Mouse (Mus musculus) heart, embryonic 14.5 days (tissue): ENCODE results near the gene Mrpl37. TPM values are rescaled to one million over a fixed set of nuclear protein-coding genes. Genes with fewer than 3 reads are reported as not detected.
A peak's percentile ranks its signal among the peaks of the same experiment; 100 is the strongest.
"Not testable (repeated sequence)": the region's sequence is repeated elsewhere in the genome, so short reads cannot be mapped to it uniquely, and the experiment has no call there.

Experiments used
- ATAC-seq: fragments of 200-750 bp; cut with Nextera tagmentation; 2 replicates; pipeline ENCODE4 v1.8.0; 2017; ENCODE audit warnings: low read depth, moderate TSS enrichment; ENCODE audit not compliant: insufficient number of reproducible peaks, insufficient read depth, low FRiP score
- H3K27ac ChIP-seq, 2 experiments: fragments of 200-500 bp in 1 of 2; fragments of 300-500 bp in 1 of 2; sonication (generic) in 1 of 2; replicated peaks in 1 of 2; 2 replicates each; pipeline ENCODE4 v1.5.1; 2012 to 2014; ENCODE audit warnings: low read depth in 2 of 2, low read length in 2 of 2, control low read depth in 1 of 2, mild to moderate bottlenecking in 1 of 2, mixed read lengths in 1 of 2; ENCODE audit not compliant: control insufficient read depth in 1 of 2, insufficient read depth in 1 of 2
- H3K27me3 ChIP-seq: fragments of 300-500 bp; sonication (generic); 2 replicates; pipeline ENCODE4 v1.6.1; 2014; ENCODE audit warnings: mild to moderate bottlenecking, low read length, control low read depth; ENCODE audit not compliant: control insufficient read depth, insufficient read depth
- H3K36me3 ChIP-seq: fragments of 300-500 bp; sonication (generic); 2 replicates; pipeline ENCODE4 v1.6.1; 2014; ENCODE audit warnings: mild to moderate bottlenecking, control low read depth, low read length, mixed read lengths; ENCODE audit not compliant: control insufficient read depth, insufficient read depth
- H3K4me1 ChIP-seq, 2 experiments: fragments of 200-500 bp in 1 of 2; fragments of 300-500 bp in 1 of 2; sonication (generic) in 1 of 2; 2 replicates each; pipeline ENCODE4 v1.6.1; 2012 to 2014; ENCODE audit warnings: low read length in 2 of 2, control low read depth in 1 of 2, mixed read lengths in 1 of 2; ENCODE audit not compliant: control insufficient read depth in 2 of 2, insufficient read depth in 2 of 2
- H3K4me2 ChIP-seq: fragments of 300-500 bp; sonication (generic); 2 replicates; pipeline ENCODE4 v1.6.1; 2014; ENCODE audit warnings: mild to moderate bottlenecking, low read length
- H3K4me3 ChIP-seq, 2 experiments: fragments of 200-500 bp in 1 of 2; fragments of 300-500 bp in 1 of 2; sonication (generic) in 1 of 2; 2 replicates each; pipeline ENCODE4 v1.5.1; 2012 to 2014; ENCODE audit warnings: low read length in 2 of 2, mild to moderate bottlenecking in 2 of 2, control low read depth in 1 of 2, low read depth in 1 of 2, moderate library complexity in 1 of 2; ENCODE audit not compliant: control insufficient read depth in 1 of 2, insufficient read depth in 1 of 2
- H3K9ac ChIP-seq: fragments of 300-500 bp; sonication (generic); 2 replicates; pipeline ENCODE4 v1.6.1; 2014; ENCODE audit warnings: mild to moderate bottlenecking, low read length
- H3K9me3 ChIP-seq: fragments of 300-500 bp; sonication (generic); 2 replicates; pipeline ENCODE4 v1.6.1; 2016; ENCODE audit warnings: low read length, control low read depth; ENCODE audit not compliant: control insufficient read depth
- WGBS: fragments of 180-500 bp; shearing (Covaris S2); extraction: QIAGEN DNeasy Blood & Tissue Kit; methylation state at CpG from one replicate; pipeline ENCODE4 v1.1.7; 2014; 5-methylcytosine and 5-hydroxymethylcytosine counted together
- polyA plus RNA-seq: library from polyadenylated mRNA; unstranded; fragments of >200 nt; fragmentation: Nextera tagmentation; extraction: Ambion mirVana; gene quantifications from 2 replicates; pipeline ENCODE4 v1.2.1, GENCODE M21; 2014

The Mrpl37 gene
- polyA plus RNA-seq = 98.4 and 103 TPM in 2 replicates

DNA sequence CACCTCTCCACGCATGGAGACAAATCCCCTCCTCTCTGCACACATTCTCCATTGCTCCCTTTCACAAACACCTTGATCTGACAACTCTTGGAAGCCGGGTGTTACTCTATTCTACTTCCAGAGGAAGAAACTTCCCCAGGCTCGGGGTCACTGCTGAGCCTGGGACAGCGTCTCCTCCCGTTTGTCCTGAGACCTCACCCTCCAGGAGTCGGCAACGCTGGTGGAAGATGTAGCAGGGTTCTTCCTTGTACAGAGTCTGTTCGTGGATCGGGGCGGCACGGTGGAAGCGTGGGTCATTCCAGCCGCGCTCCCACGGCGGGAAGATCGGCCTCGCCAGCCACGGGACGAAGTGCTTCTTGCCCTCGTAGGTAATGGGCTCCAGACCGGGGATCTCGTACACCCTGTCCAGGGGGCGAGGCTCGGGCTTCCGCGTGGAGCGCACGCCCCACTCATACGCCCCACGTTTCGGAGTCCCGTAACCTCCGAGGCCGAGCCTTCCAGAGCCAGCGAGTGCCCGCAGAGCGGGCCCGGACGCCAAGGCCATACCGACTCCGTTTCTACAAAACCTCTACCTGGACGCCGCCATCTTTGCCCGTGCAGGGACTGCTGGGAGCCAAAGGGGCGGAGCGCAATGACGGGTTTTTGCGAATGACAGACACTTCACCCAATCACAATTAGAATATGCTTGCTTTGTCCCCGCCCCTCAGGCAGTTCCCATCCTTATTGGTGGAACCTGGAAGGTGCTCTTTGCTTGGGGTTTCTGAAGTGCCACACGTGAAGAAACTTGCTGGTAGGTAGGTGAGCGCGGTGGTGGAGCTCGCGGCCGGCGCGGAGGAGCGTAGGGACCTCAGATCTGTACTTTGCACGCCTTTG is at the start of gene Mrpl37, which contains the start of gene Cyb5rl:
TSS of gene Mrpl37 (minus strand) at position 617 of the 873 bp plus-strand sequence.
TSS of gene Cyb5rl (plus strand) at position 737 of the 873 bp plus-strand sequence.
- peak within 1 kb of the TSS; percentile 72 to 73 for H3K4me3 ChIP-seq
- H3K9me3 ChIP-seq = no peaks in the 10 kb centered on the region
- 0 out of 2 replicates have a peak, but pooled peaks cover 5% of the 10 kb centered on the region for H3K27me3 ChIP-seq
- H3K36me3 ChIP-seq = peaks cover 30% of the 10 kb centered on the region
- peaks cover 2 to 12% of the 10 kb centered on the region in 2 experiments; a peak in 2 of 4 replicates for H3K4me1 ChIP-seq
- peak; percentile 95 for ATAC-seq
- H3K27ac ChIP-seq = peak within 1 kb of the TSS in 1 of 2 experiments; percentile 26; a peak in 2 of 4 replicates
- H3K4me2 ChIP-seq = peak within 1 kb of the TSS; percentile 93
- WGBS = under 1% methylated on average over 60 of the region's 60 CpGs
- peak within 1 kb of the TSS; percentile 88 for H3K9ac ChIP-seq

DNA sequence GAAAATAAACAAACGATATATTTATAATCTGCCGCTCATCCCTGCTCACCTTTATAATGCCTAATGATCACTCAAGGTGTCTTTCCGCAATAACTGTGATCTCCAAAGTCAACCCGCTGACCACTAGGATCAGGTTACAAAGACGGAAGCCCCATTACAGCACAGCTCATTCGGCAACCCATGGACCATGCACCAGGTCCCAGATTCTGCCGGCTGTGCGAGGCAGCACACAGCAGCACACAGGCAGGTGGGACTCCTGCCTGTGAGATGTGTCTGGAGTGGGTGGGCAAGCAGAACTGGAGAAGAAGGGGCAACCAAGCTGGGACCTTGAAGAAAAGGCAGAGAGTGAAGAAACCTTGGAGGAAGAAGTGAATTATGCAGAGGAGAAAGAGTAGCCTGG is 47.6 kb upstream of the Mrpl37 start:
- no peaks in the 10 kb centered on the region for H3K36me3 ChIP-seq
- no peaks in the 10 kb centered on the region for H3K27me3 ChIP-seq
- no peak for ATAC-seq
- H3K4me1 ChIP-seq = no peaks in the 10 kb centered on the region
- 49% methylated on average over 8 of the region's 8 CpGs for WGBS
- H3K4me3 ChIP-seq = no peak overlapping the region
- H3K27ac ChIP-seq = no peak overlapping the region
- no peaks in the 10 kb centered on the region for H3K9me3 ChIP-seq
- no peak overlapping the region for H3K9ac ChIP-seq
- no peak overlapping the region for H3K4me2 ChIP-seq

GRCm38 (mm10) chr4:107109181-107109580 is 42.5 kb upstream of the Mrpl37 start:
- H3K4me3 ChIP-seq, H3K27me3 ChIP-seq, ATAC-seq, H3K27ac ChIP-seq, H3K4me1 ChIP-seq, H3K9me3 ChIP-seq, H3K9ac ChIP-seq, H3K36me3 ChIP-seq, H3K4me2 ChIP-seq: not testable (repeated sequence)
- WGBS = 87% methylated on average over 6 of the region's 6 CpGs

DNA sequence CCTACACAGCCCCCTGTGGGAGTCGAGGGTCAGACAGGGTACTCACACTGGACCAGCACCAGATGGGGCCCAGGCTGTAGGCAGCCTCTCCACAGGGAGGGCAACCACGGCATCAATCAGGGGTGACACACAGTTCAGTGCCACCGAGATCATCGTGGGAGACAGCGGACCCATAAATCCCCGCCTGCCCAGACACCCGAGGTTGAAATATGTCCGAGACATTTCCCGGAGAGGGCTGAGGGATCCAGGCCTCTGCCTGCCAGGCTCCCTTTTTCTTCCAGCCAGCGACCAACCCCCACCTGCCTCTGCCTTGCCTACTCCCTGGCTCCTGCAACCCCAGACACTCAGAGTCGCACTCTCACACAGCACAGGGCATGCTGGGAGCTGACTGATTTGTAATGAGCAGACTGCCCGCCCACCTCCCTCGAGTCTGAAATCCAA is 41.6 kb upstream of the Mrpl37 start:
- Histone ChIP-seq H3K36me3 (no peaks in the 10 kb centered on the region), H3K9ac (no peak overlapping the region), H3K4me3 (no peak overlapping the region), H3K27ac (no peak overlapping the region), H3K27me3 (no peaks in the 10 kb centered on the region), H3K4me2 (no peak overlapping the region), H3K9me3 (no peaks in the 10 kb centered on the region), H3K4me1 (peaks cover 0 to 3% of the 10 kb centered on the region in 2 experiments; a peak in 1 of 4 replicates)
- no peak for ATAC-seq
- WGBS = 55% methylated on average over 13 of the region's 13 CpGs

DNA sequence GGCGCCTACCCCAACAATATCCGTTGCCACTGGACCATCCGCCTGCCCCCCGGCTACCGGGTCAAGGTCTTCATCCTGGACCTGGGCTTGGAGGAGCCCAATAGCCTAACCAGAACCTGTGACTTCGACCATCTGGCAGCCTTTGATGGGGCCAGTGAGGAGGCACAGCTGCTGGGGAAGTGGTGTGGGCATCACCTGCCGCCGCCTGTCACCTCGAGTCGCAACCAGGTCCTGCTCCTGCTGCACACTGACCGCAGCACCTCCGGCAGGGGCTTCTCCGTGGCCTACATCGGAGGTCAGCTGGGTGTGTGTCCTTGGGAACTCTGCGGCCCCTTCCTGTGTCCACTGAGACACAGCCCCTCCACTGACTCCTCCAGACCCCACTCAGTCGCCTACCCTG is 40.1 kb upstream of the Mrpl37 start:
- Histone ChIP-seq H3K9me3 (no peaks in the 10 kb centered on the region), H3K4me2 (no peak overlapping the region), H3K4me3 (no peak overlapping the region), H3K9ac (no peak overlapping the region), H3K36me3 (no peaks in the 10 kb centered on the region), H3K4me1 (peaks cover 0 to 3% of the 10 kb centered on the region in 2 experiments; a peak in 1 of 4 replicates), H3K27me3 (no peaks in the 10 kb centered on the region), H3K27ac (no peak overlapping the region)
- 88% methylated on average over 16 of the region's 16 CpGs for WGBS
- no peak for ATAC-seq

DNA sequence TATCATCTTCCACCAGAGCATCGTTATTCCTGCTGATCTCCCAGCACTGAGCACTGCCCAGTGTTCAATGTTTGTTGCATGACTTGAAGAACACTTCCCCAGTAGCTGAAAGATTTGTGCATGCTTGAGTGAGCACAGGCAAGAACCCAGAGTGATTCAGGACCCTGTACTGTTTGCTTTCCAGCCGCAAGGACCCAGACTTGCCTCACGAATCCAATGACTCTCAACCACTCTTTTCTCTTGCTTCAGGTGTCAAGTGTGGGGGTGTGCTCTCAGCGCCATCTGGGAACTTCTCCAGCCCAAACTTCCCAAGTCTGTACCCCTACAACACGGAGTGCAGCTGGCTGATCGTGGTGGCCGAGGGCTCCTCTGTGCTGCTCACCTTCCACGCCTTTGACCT is 35.6 kb upstream of the Mrpl37 start:
- Histone ChIP-seq H3K4me1 (no peaks in the 10 kb centered on the region; a peak in 1 of 4 replicates), H3K27me3 (no peaks in the 10 kb centered on the region), H3K4me2 (no peak overlapping the region), H3K9ac (no peak overlapping the region), H3K9me3 (no peaks in the 10 kb centered on the region), H3K27ac (no peak overlapping the region), H3K4me3 (no peak overlapping the region), H3K36me3 (no peaks in the 10 kb centered on the region)
- ATAC-seq = no peak
- WGBS = 80% methylated on average over 8 of the region's 8 CpGs

DNA sequence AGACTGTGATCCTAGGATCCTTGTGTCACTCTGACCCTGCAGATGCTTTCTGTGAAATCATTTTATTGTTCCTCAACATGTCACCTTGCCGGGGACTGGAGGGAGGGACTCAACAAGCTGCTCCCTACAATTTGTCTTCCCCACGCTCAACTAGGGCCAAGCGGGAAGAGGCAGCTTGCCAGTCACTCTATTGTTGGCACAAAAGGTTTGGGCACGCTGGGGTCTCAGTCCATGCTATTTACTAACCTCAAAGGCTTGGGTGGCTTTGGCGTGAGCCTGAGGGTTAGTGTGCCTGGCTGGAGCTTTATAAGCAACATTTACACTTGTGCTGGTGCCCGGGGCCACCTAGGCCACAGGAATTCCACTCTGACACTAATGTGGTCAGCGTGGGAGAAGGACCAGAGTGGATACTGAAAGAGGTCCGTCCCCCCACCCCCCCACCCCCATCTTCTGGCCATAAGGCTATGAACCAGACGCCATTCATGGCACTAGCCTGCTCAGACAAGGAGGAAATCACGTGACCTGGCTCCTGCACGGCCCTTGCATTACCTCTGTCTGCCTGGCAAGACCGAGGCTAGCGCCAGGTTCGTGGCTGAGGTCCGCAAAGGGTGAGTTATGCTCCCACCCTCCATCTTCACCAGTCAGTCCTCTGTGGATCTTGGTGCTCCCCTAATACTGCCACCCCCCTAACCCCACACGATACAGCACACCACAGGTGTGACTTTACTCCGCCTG is 32.3 kb upstream of the Mrpl37 start:
- H3K27me3 ChIP-seq = no peaks in the 10 kb centered on the region
- no peak overlapping the region for H3K4me3 ChIP-seq
- peaks cover 2 to 5% of the 10 kb centered on the region in 2 experiments; a peak in 3 of 4 replicates for H3K4me1 ChIP-seq
- H3K9me3 ChIP-seq = no peaks in the 10 kb centered on the region
- H3K4me2 ChIP-seq = no peak overlapping the region
- no peak overlapping the region for H3K27ac ChIP-seq
- 77% methylated on average over 17 of the region's 17 CpGs for WGBS
- ATAC-seq = no peak
- no peak overlapping the region for H3K9ac ChIP-seq
- no peaks in the 10 kb centered on the region for H3K36me3 ChIP-seq
